Mouse (Mus musculus): ENCODE data around the gene Actr3b. TPM values are rescaled to one million over a fixed set of nuclear protein-coding genes. Genes with fewer than 3 reads are reported as not detected.
"Not testable (repeated sequence)": the region's sequence is repeated elsewhere in the genome, so short reads cannot be mapped to it uniquely, and the experiment has no call there.

The Actr3b gene
- total RNA-seq (2014; rRNA removed) (18.8 and 25.7 TPM in 2 replicates), polyA plus RNA-seq (2015; fragmentation: Nextera tagmentation; extraction: Ambion mirVana) (53.6 and 58.1 TPM in 2 replicates)

GRCm38 (mm10) chr5:25759460-25760409 is at the start of gene Actr3b:
Actr3b (plus strand) TSS chr5:25759997.
- H3K27me3 ChIP-seq (ENCODE audit: insufficient read depth, low read length), result no peaks in the 10 kb centered on the region
- ATAC-seq (peak; percentile 98), DNase-seq (ENCODE audit: low spot score) (peak; percentile 96)
- TF ChIP-seq CTCF (IDR thresholded peaks at IDR 0.05; ENCODE audit: low read depth), result no peak
- 2% methylated on average over 45 of the region's 45 CpGs for WGBS
- peak within 1 kb of the TSS; percentile 85 for H3K4me2 ChIP-seq (ENCODE audit: low read depth, low read length)
- H3K9ac ChIP-seq (replicated peaks; ENCODE audit: low read length), result peak within 1 kb of the TSS; percentile 68
- no peaks in the 10 kb centered on the region for H3K36me3 ChIP-seq (ENCODE audit: insufficient read depth, low read length)
- peak within 1 kb of the TSS; percentile 61 for H3K27ac ChIP-seq
- H3K4me3 ChIP-seq (ENCODE audit: low read length), result peak within 1 kb of the TSS; percentile 83
- H3K9me3 ChIP-seq (ENCODE audit: low read length), result no peaks in the 10 kb centered on the region
- no peaks in the 10 kb centered on the region for H3K4me1 ChIP-seq (ENCODE audit: insufficient read depth, low read length)

- 90% methylated on average over 4 of the region's 4 CpGs for WGBS
- not testable (repeated sequence) for H3K4me2 ChIP-seq (ENCODE audit: low read depth, low read length)
Measured at GRCm38 (mm10) chr5:25713001-25713706, 46.6 kb upstream of the Actr3b start.

GRCm38 (mm10) chr5:25719390-25719789 is 40.4 kb upstream of the Actr3b start:
- H3K9me3 ChIP-seq (ENCODE audit: low read length), result no peaks in the 10 kb centered on the region
- ATAC-seq, result no peak
- 82% methylated on average over 4 of the region's 4 CpGs for WGBS

More at GRCm38 (mm10) chr5:25713001-25713706, 46.6 kb upstream of the Actr3b start:
- not testable (repeated sequence) for H3K36me3 ChIP-seq (ENCODE audit: insufficient read depth, low read length); H3K9ac ChIP-seq (replicated peaks; ENCODE audit: low read length); DNase-seq (ENCODE audit: low spot score); ATAC-seq; H3K4me3 ChIP-seq (ENCODE audit: low read length); H3K4me1 ChIP-seq (ENCODE audit: insufficient read depth, low read length); H3K27me3 ChIP-seq (ENCODE audit: insufficient read depth, low read length); H3K9me3 ChIP-seq (ENCODE audit: low read length); H3K27ac ChIP-seq

GRCm38 (mm10) chr5:25723016-25723415 is 36.8 kb upstream of the Actr3b start:
- Histone ChIP-seq H3K9me3 (ENCODE audit: low read length) (no peaks in the 10 kb centered on the region), H3K4me2 (ENCODE audit: low read depth, low read length) (no peak overlapping the region), H3K4me1 (ENCODE audit: insufficient read depth, low read length) (no peaks in the 10 kb centered on the region), H3K27me3 (ENCODE audit: insufficient read depth, low read length) (no peaks in the 10 kb centered on the region), H3K9ac (replicated peaks; ENCODE audit: low read length) (no peak overlapping the region), H3K4me3 (ENCODE audit: low read length) (no peak overlapping the region), H3K27ac (no peak overlapping the region), H3K36me3 (ENCODE audit: insufficient read depth, low read length) (no peaks in the 10 kb centered on the region)
- no peak for TF ChIP-seq CTCF (IDR thresholded peaks at IDR 0.05; ENCODE audit: low read depth)
- 49% methylated on average over 2 of the region's 2 CpGs for WGBS
- peak; percentile 44 for DNase-seq (ENCODE audit: low spot score)
- ATAC-seq, result no peak

More at GRCm38 (mm10) chr5:25719390-25719789, 40.4 kb upstream of the Actr3b start:
- no peak overlapping the region for H3K27ac ChIP-seq
- H3K4me3 ChIP-seq (ENCODE audit: low read length), result no peak overlapping the region
- no peak for DNase-seq (ENCODE audit: low spot score)
- TF ChIP-seq CTCF (IDR thresholded peaks at IDR 0.05; ENCODE audit: low read depth), result no peak
- H3K27me3 ChIP-seq (ENCODE audit: insufficient read depth, low read length), result no peaks in the 10 kb centered on the region
- no peaks in the 10 kb centered on the region for H3K36me3 ChIP-seq (ENCODE audit: insufficient read depth, low read length)
- H3K4me2 ChIP-seq (ENCODE audit: low read depth, low read length), result no peak overlapping the region
- H3K4me1 ChIP-seq (ENCODE audit: insufficient read depth, low read length), result no peaks in the 10 kb centered on the region
- no peak overlapping the region for H3K9ac ChIP-seq (replicated peaks; ENCODE audit: low read length)

- ATAC-seq, result no peak
- H3K27me3 ChIP-seq (ENCODE audit: insufficient read depth, low read length), result no peaks in the 10 kb centered on the region
Measured at GRCm38 (mm10) chr5:25724134-25724675, 35.6 kb upstream of the Actr3b start.

GRCm38 (mm10) chr5:25734318-25734717 is 25.5 kb upstream of the Actr3b start:
- WGBS, result 15% methylated on average over 1 of the region's 1 CpGs

More at GRCm38 (mm10) chr5:25724134-25724675, 35.6 kb upstream of the Actr3b start:
- H3K9me3 ChIP-seq (ENCODE audit: low read length), result no peaks in the 10 kb centered on the region
- no peaks in the 10 kb centered on the region for H3K4me1 ChIP-seq (ENCODE audit: insufficient read depth, low read length)
- H3K36me3 ChIP-seq (ENCODE audit: insufficient read depth, low read length), result no peaks in the 10 kb centered on the region
- 27% methylated on average over 1 of the region's 1 CpGs for WGBS
- H3K4me3 ChIP-seq (ENCODE audit: low read length), result no peak overlapping the region
- no peak overlapping the region for H3K4me2 ChIP-seq (ENCODE audit: low read depth, low read length)
- H3K27ac ChIP-seq, result no peak overlapping the region
- no peak overlapping the region for H3K9ac ChIP-seq (replicated peaks; ENCODE audit: low read length)
- TF ChIP-seq CTCF (IDR thresholded peaks at IDR 0.05; ENCODE audit: low read depth), result no peak
- no peak for DNase-seq (ENCODE audit: low spot score)

More at GRCm38 (mm10) chr5:25734318-25734717, 25.5 kb upstream of the Actr3b start:
- Histone ChIP-seq H3K4me1 (ENCODE audit: insufficient read depth, low read length) (no peaks in the 10 kb centered on the region), H3K27me3 (ENCODE audit: insufficient read depth, low read length) (no peaks in the 10 kb centered on the region), H3K36me3 (ENCODE audit: insufficient read depth, low read length) (no peaks in the 10 kb centered on the region), H3K4me2 (ENCODE audit: low read depth, low read length) (no peak overlapping the region), H3K9me3 (ENCODE audit: low read length) (no peaks in the 10 kb centered on the region), H3K27ac (no peak overlapping the region), H3K4me3 (ENCODE audit: low read length) (no peak overlapping the region), H3K9ac (replicated peaks; ENCODE audit: low read length) (no peak overlapping the region)
- ATAC-seq (no peak), DNase-seq (ENCODE audit: low spot score) (peak; percentile 58)
- TF ChIP-seq CTCF (IDR thresholded peaks at IDR 0.05; ENCODE audit: low read depth), result peak; percentile 68

Measured in hindbrain, postnatal 0 days (tissue).